Mouse (Mus musculus): ENCODE results near the gene Cep164. TPM values are rescaled to one million over a fixed set of nuclear protein-coding genes. Genes with fewer than 3 reads are reported as not detected.
"Not testable (repeated sequence)": the region's sequence is repeated elsewhere in the genome, so short reads cannot be mapped to it uniquely, and the experiment has no call there.

The Cep164 gene
- polyA plus RNA-seq, 1 experiment from 2014 or later = 13.0 TPM

GRCm38 (mm10) chr9:45787547-45787946 lies 40.9 kb downstream of the Cep164 start:
- no peak for ATAC-seq (ENCODE audit: extremely low read depth, insufficient number of reproducible peaks, low FRiP score, low TSS enrichment)
- 28% methylated on average over 6 of the region's 6 CpGs for WGBS
- H3K4me2 ChIP-seq = no peak overlapping the region
- peaks cover 35% of the 10 kb centered on the region for H3K36me3 ChIP-seq
- peaks cover 21% of the 10 kb centered on the region for H3K4me1 ChIP-seq
- H3K27ac ChIP-seq (replicated peaks) = peak overlapping the region; percentile 84
- H3K27me3 ChIP-seq (replicated peaks) = no peaks in the 10 kb centered on the region
- no peak overlapping the region for H3K4me3 ChIP-seq
- H3K9ac ChIP-seq = 0 out of 2 replicates have a peak overlapping the region, but pooled peaks have one; percentile 20
- H3K9me3 ChIP-seq = no peaks in the 10 kb centered on the region

- Histone ChIP-seq H3K27me3 (replicated peaks) (no peaks in the 10 kb centered on the region), H3K4me2 (no peak overlapping the region), H3K27ac (replicated peaks) (peak overlapping the region; percentile 84), H3K9ac (no peak overlapping the region), H3K4me3 (no peak overlapping the region), H3K9me3 (no peaks in the 10 kb centered on the region), H3K4me1 (peaks cover 21% of the 10 kb centered on the region), H3K36me3 (peaks cover 30% of the 10 kb centered on the region)
- no peak for ATAC-seq (ENCODE audit: extremely low read depth, insufficient number of reproducible peaks, low FRiP score, low TSS enrichment)
- 62% methylated on average over 8 of the region's 8 CpGs for WGBS
Observed at GRCm38 (mm10) chr9:45787071-45787470, 41.4 kb downstream of the Cep164 start.

DNA sequence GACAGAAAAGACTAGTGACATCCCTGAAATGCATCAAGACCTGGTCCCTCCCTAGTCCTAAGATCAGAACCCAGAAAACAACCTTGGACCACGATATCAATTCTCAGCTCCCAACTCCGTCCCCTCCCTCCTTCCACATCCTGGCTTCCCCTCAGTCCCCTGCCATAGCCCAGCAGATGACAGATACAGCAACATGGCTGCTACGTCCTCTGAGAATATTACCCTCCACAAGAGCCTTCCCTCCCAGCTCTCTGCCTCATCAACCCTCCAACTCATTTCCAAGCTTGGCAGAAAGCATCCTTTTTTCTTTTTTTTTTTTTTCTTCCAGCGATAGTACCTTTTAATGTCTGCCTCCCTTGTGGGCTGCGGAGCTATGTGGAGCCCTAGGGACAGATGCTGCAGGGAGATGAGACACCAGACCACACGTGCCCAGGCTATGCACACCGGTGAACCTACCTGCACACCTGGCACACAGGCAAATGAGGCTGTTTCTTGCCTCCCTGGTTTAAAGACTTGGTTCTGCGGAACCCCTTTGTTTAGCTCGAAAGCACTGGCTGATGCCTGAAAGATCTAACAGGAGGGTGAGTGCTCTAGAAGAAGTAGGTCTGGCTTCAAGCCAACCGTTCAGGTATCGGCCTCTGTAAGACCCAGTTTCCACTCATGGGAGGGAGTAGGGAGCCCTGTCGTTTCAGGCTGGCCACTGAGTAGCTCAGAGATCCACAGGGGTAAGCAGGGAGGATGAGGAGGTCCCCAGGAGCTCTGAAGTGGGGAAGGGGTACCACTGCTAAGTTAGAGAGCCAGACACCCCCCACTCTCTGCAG lies 45.0 kb downstream of the Cep164 start:
- ATAC-seq (ENCODE audit: extremely low read depth, insufficient number of reproducible peaks, low FRiP score, low TSS enrichment) = no peak
- peaks cover 30% of the 10 kb centered on the region for H3K36me3 ChIP-seq
- peaks cover 19% of the 10 kb centered on the region for H3K4me1 ChIP-seq
- H3K27me3 ChIP-seq (replicated peaks) = no peaks in the 10 kb centered on the region
- no peak overlapping the region for H3K4me2 ChIP-seq
- 78% methylated on average over 12 of the region's 12 CpGs for WGBS
- H3K9me3 ChIP-seq = no peaks in the 10 kb centered on the region
- no peak overlapping the region for H3K4me3 ChIP-seq
- no peak overlapping the region for H3K9ac ChIP-seq
- no peak overlapping the region for H3K27ac ChIP-seq (replicated peaks)

GRCm38 (mm10) chr9:45779201-45779600 lies 49.3 kb downstream of the Cep164 start:
- WGBS = 75% methylated on average over 6 of the region's 6 CpGs
- H3K4me3 ChIP-seq = no peak overlapping the region
- H3K4me1 ChIP-seq = no peaks in the 10 kb centered on the region
- peaks cover 44% of the 10 kb centered on the region for H3K36me3 ChIP-seq
- no peak overlapping the region for H3K27ac ChIP-seq (replicated peaks)
- no peak overlapping the region for H3K9ac ChIP-seq
- H3K27me3 ChIP-seq (replicated peaks) = no peaks in the 10 kb centered on the region
- ATAC-seq (ENCODE audit: extremely low read depth, insufficient number of reproducible peaks, low FRiP score, low TSS enrichment) = no peak
- H3K9me3 ChIP-seq = no peaks in the 10 kb centered on the region
- H3K4me2 ChIP-seq = no peak overlapping the region

- not testable (repeated sequence) for ATAC-seq (ENCODE audit: extremely low read depth, insufficient number of reproducible peaks, low FRiP score, low TSS enrichment); H3K9me3 ChIP-seq; H3K27ac ChIP-seq (replicated peaks); H3K4me3 ChIP-seq; H3K4me1 ChIP-seq; H3K27me3 ChIP-seq (replicated peaks); H3K4me2 ChIP-seq; H3K9ac ChIP-seq
- peaks cover 72% of the 10 kb centered on the region for H3K36me3 ChIP-seq
- WGBS = 73% methylated on average over 3 of the region's 3 CpGs
Observed at GRCm38 (mm10) chr9:45776176-45776575, 52.3 kb downstream of the Cep164 start.

- 79% methylated on average over 6 of the region's 6 CpGs for WGBS
- no peak overlapping the region for H3K9ac ChIP-seq
- H3K4me2 ChIP-seq = no peak overlapping the region
- H3K9me3 ChIP-seq = no peaks in the 10 kb centered on the region
- no peak overlapping the region for H3K4me3 ChIP-seq
- H3K27me3 ChIP-seq (replicated peaks) = no peaks in the 10 kb centered on the region
- no peak overlapping the region for H3K27ac ChIP-seq (replicated peaks)
- ATAC-seq (ENCODE audit: extremely low read depth, insufficient number of reproducible peaks, low FRiP score, low TSS enrichment) = no peak
- peaks cover 77% of the 10 kb centered on the region for H3K36me3 ChIP-seq
- H3K4me1 ChIP-seq = no peaks in the 10 kb centered on the region
Observed at GRCm38 (mm10) chr9:45774088-45774487, 54.4 kb downstream of the Cep164 start.

GRCm38 (mm10) chr9:45769596-45769995 lies 58.9 kb downstream of the Cep164 start:
- no peak for ATAC-seq (ENCODE audit: extremely low read depth, insufficient number of reproducible peaks, low FRiP score, low TSS enrichment)
- Histone ChIP-seq H3K4me3 (no peak overlapping the region), H3K4me2 (no peak overlapping the region), H3K9ac (no peak overlapping the region), H3K27me3 (replicated peaks) (no peaks in the 10 kb centered on the region), H3K4me1 (peaks cover 4% of the 10 kb centered on the region; the same call in 1 of the 2 replicates), H3K27ac (replicated peaks) (no peak overlapping the region), H3K9me3 (no peaks in the 10 kb centered on the region), H3K36me3 (peaks cover 57% of the 10 kb centered on the region)
- 77% methylated on average over 5 of the region's 5 CpGs for WGBS

DNA sequence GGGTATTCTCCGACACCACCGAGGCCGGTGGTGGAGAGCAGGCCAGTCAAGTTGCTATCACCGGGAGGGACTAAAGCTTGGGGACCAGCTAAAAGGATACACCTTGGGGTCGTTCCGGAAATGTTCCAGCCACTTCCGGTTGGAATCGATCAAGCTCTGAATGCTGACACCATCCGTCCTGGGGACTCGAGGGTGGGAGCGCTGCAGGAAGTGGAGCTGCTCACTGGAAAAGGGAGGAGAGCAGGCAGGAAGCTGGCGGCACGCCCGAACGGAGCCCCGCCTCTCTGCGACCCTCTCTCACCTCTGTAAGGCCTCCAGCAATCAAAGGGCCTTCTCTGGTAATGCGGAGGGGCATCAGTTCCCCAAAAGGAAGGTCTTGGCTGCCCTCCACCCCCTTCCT lies 60.1 kb downstream of the Cep164 start:
- Histone ChIP-seq H3K4me2 (no peak overlapping the region), H3K27ac (replicated peaks) (no peak overlapping the region), H3K9ac (no peak overlapping the region), H3K9me3 (no peaks in the 10 kb centered on the region), H3K27me3 (replicated peaks) (no peaks in the 10 kb centered on the region), H3K36me3 (peaks cover 45% of the 10 kb centered on the region), H3K4me3 (no peak overlapping the region), H3K4me1 (peaks cover 4% of the 10 kb centered on the region; the same call in 1 of the 2 replicates)
- WGBS = 75% methylated on average over 18 of the region's 18 CpGs
- ATAC-seq (ENCODE audit: extremely low read depth, insufficient number of reproducible peaks, low FRiP score, low TSS enrichment) = no peak

GRCm38 (mm10) chr9:45767155-45767554 lies 61.3 kb downstream of the Cep164 start:
- Histone ChIP-seq H3K36me3 (peaks cover 36% of the 10 kb centered on the region), H3K27me3 (replicated peaks) (no peaks in the 10 kb centered on the region), H3K9ac (no peak overlapping the region), H3K4me1 (peaks cover 4% of the 10 kb centered on the region; the same call in 1 of the 2 replicates), H3K4me2 (no peak overlapping the region), H3K27ac (replicated peaks) (no peak overlapping the region), H3K9me3 (no peaks in the 10 kb centered on the region), H3K4me3 (no peak overlapping the region)
- no peak for ATAC-seq (ENCODE audit: extremely low read depth, insufficient number of reproducible peaks, low FRiP score, low TSS enrichment)
- WGBS = 83% methylated on average over 8 of the region's 8 CpGs

DNA sequence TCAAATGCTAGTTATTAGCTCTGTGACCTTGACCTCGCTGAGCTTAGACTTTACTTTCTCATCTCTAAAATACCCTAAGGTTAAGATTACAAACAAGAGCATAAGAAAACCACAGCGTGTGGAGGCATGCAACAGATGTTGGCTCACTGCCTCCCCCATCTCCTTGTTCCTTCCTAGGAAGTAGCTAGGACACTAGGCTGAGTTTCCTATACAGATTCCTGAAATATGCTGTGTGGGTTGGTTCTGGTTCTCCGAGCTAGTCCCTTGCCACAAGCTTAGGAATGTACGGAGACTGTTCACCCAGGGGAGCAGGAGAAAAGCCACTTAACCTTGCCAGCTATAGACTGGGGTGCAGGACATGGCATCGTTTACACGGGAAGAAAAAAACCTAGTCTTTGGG lies 62.3 kb downstream of the Cep164 start:
- Histone ChIP-seq H3K27ac (replicated peaks) (no peak overlapping the region), H3K4me2 (no peak overlapping the region), H3K9me3 (no peaks in the 10 kb centered on the region), H3K4me3 (no peak overlapping the region), H3K9ac (no peak overlapping the region), H3K36me3 (peaks cover 26% of the 10 kb centered on the region), H3K27me3 (replicated peaks) (no peaks in the 10 kb centered on the region), H3K4me1 (peaks cover 4% of the 10 kb centered on the region; the same call in 1 of the 2 replicates)
- 78% methylated on average over 6 of the region's 6 CpGs for WGBS
- no peak for ATAC-seq (ENCODE audit: extremely low read depth, insufficient number of reproducible peaks, low FRiP score, low TSS enrichment)

GRCm38 (mm10) chr9:45754452-45755091 lies 73.9 kb downstream of the Cep164 start:
- no peak overlapping the region for H3K9ac ChIP-seq
- no peak overlapping the region for H3K4me3 ChIP-seq
- H3K9me3 ChIP-seq = no peaks in the 10 kb centered on the region
- peaks cover 14% of the 10 kb centered on the region for H3K27me3 ChIP-seq (replicated peaks)
- no peak overlapping the region for H3K27ac ChIP-seq (replicated peaks)
- no peaks in the 10 kb centered on the region for H3K4me1 ChIP-seq
- 25% methylated on average over 8 of the region's 8 CpGs for WGBS
- H3K36me3 ChIP-seq = no peaks in the 10 kb centered on the region
- H3K4me2 ChIP-seq = no peak overlapping the region
- no peak for ATAC-seq (ENCODE audit: extremely low read depth, insufficient number of reproducible peaks, low FRiP score, low TSS enrichment)
